Mouse (Mus musculus): ENCODE measurements around the gene Zfp592.

GRCm38 (mm10) chr7:80986458-80987187, 6.9 kb upstream of the Zfp592 start:
- TF ChIP-seq CTCF (IDR thresholded peaks at IDR 0.05) (no peak), EP300 (IDR thresholded peaks at IDR 0.05) (no peak)

Measured in lung, postnatal 0 days (tissue).